Mouse (Mus musculus) lung, postnatal 0 days (tissue): ENCODE results near the gene Lrmda. TPM values are rescaled to one million over a fixed set of nuclear protein-coding genes. Genes with fewer than 3 reads are reported as not detected.

Experiments used
- ATAC-seq: fragments of 200-750 bp; cut with Nextera tagmentation; 2 replicates; pipeline ENCODE4 v1.8.0; 2017; ENCODE audit warnings: moderate library complexity
- DNase-seq: peaks from one replicate; pipeline ENCODE4 v3.0.0-alpha.2; 2016; ENCODE audit warnings: low spot score
- H3K27ac ChIP-seq: fragments of 300-500 bp; sonication (generic); 2 replicates; pipeline ENCODE4 v1.5.1; 2014; ENCODE audit warnings: antibody characterized with exemption, mild to moderate bottlenecking, low read length, mixed read lengths
- H3K27me3 ChIP-seq: fragments of 300-500 bp; sonication (generic); replicated peaks from 2 replicates; pipeline ENCODE4 v1.6.1; 2014; ENCODE audit warnings: low read length, mixed read lengths; ENCODE audit not compliant: insufficient read depth
- H3K36me3 ChIP-seq: fragments of 300-500 bp; sonication (generic); 2 replicates; pipeline ENCODE4 v1.6.1; 2014; ENCODE audit warnings: low read length, mixed read lengths; ENCODE audit not compliant: insufficient read depth
- H3K4me1 ChIP-seq: fragments of 300-500 bp; sonication (generic); 2 replicates; pipeline ENCODE4 v1.6.1; 2014; ENCODE audit warnings: antibody characterized with exemption, low read depth, low read length, mixed read lengths; ENCODE audit not compliant: insufficient read depth
- H3K4me2 ChIP-seq: fragments of 300-500 bp; sonication (generic); replicated peaks from 2 replicates; pipeline ENCODE4 v1.6.1; 2014; ENCODE audit warnings: low read depth, mild to moderate bottlenecking, low read length, moderate library complexity, mixed read lengths
- H3K4me3 ChIP-seq: fragments of 300-500 bp; sonication (generic); 2 replicates; pipeline ENCODE4 v1.5.1; 2014; ENCODE audit warnings: low read depth, low read length
- H3K9ac ChIP-seq: fragments of 300-500 bp; sonication (generic); replicated peaks from 2 replicates; pipeline ENCODE4 v1.6.1; 2014; ENCODE audit warnings: low read depth, mild to moderate bottlenecking
- H3K9me3 ChIP-seq: fragments of 300-500 bp; sonication (generic); 2 replicates; pipeline ENCODE4 v1.6.1; 2016; ENCODE audit warnings: low read length, mixed read lengths
- CTCF ChIP-seq: IDR thresholded peaks from 2 replicates; pipeline ENCODE4 v1.5.1; 2016; ENCODE audit warnings: antibody characterized with exemption, mild to moderate bottlenecking
- EP300 ChIP-seq: IDR thresholded peaks from 2 replicates; pipeline ENCODE4 v1.6.1; 2016; ENCODE audit warnings: antibody characterized with exemption, mild to moderate bottlenecking, control low read depth
- WGBS: fragments of 180-500 bp; shearing (Covaris S2); extraction: QIAGEN DNeasy Blood & Tissue Kit; methylation state at CpG from one replicate; pipeline ENCODE4 v1.1.7; 2014; 5-methylcytosine and 5-hydroxymethylcytosine counted together
- polyA plus RNA-seq: library from polyadenylated mRNA; unstranded; fragments of >200 nt; fragmentation: Nextera tagmentation; extraction: Ambion mirVana; gene quantifications from 2 replicates; pipeline ENCODE4 v1.2.1, GENCODE M21; 2015

The Lrmda gene
- polyA plus RNA-seq, 1 experiment from 2014 or later, result 0.86 TPM

DNA sequence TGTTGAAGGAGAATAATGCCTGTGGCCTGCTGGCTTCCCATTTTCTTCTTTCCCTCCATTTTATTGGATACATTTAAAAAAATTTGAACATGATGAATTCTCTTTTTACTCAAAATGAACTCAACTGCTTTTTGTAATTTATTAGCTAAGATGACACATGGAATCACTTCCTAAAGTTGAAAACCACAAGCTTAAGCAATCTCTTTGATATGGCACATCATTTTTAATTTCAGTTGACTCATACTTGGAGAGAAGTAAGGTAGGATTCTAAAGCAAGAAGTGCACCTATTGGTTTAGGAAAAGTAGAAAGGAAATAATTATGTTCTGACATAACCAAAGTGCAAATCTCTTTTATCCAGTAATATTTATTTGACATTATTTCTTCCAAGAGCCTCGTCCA, 992.5 kb downstream of the Lrmda start:
- no peak for TF ChIP-seq EP300
- TF ChIP-seq CTCF, result no peak
- no peak overlapping the region for H3K27ac ChIP-seq
- ATAC-seq (no peak), DNase-seq (no peak)
- WGBS, result 65% methylated on average over 1 of the region's 1 CpGs
- no peak overlapping the region for H3K4me2 ChIP-seq
- H3K4me3 ChIP-seq, result no peak overlapping the region
- no peak overlapping the region for H3K9ac ChIP-seq
- H3K4me1 ChIP-seq, result no peaks in the 10 kb centered on the region
- H3K9me3 ChIP-seq, result no peaks in the 10 kb centered on the region
- no peaks in the 10 kb centered on the region for H3K36me3 ChIP-seq
- H3K27me3 ChIP-seq, result no peaks in the 10 kb centered on the region

GRCm38 (mm10) chr14:23014747-23015286, 995.3 kb downstream of the Lrmda start:
- no peaks in the 10 kb centered on the region for H3K27me3 ChIP-seq
- no peak for TF ChIP-seq CTCF
- TF ChIP-seq EP300, result no peak
- no peaks in the 10 kb centered on the region for H3K36me3 ChIP-seq
- DNase-seq (peak; percentile 40), ATAC-seq (peak; percentile 58)
- H3K4me2 ChIP-seq, result no peak overlapping the region
- H3K9me3 ChIP-seq, result no peaks in the 10 kb centered on the region
- no peak overlapping the region for H3K4me3 ChIP-seq
- H3K27ac ChIP-seq, result no peak overlapping the region
- WGBS, result 39% methylated on average over 2 of the region's 2 CpGs
- no peak overlapping the region for H3K9ac ChIP-seq
- no peaks in the 10 kb centered on the region for H3K4me1 ChIP-seq

DNA sequence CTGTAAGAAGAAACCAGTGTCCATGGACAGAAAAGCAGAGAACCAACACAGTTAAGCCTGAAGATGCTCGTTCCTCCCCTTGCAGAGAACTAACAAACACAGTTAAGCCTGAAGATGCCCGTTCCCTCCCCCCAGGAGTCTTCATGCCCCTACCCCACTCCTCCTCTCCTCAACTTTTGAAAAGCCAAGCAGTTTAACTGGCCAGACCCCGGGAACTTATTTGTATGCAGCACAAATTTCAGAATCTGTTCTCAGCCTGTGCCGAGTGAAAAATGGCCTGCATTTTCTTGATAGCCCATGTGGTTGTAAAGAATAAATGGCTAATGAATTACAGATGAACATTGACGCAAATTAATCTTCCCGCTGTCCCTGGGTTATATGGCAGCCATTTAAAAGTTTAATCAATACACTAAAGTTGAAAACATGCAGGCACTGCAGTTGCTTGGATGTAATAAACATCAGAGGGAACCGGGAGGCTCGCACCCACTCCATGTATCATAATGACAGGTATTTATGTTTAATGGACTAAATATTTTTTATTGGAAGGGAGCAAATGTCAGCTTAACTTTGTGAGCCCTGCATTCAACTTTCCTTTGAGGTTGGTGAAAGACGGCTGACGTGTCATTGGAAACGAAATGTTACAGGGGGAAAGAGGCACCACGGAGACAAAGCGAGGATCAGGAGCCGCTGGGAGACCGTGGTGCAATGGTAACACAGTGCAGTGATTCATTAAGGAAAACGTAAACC, 996.0 kb downstream of the Lrmda start:
- TF ChIP-seq CTCF, result no peak
- TF ChIP-seq EP300, result no peak
- WGBS, result 44% methylated on average over 16 of the region's 16 CpGs
- H3K9ac ChIP-seq, result no peak overlapping the region
- H3K4me3 ChIP-seq, result no peak overlapping the region
- H3K9me3 ChIP-seq, result no peaks in the 10 kb centered on the region
- DNase-seq (no peak), ATAC-seq (no peak)
- no peak overlapping the region for H3K4me2 ChIP-seq
- H3K27me3 ChIP-seq, result no peaks in the 10 kb centered on the region
- H3K36me3 ChIP-seq, result no peaks in the 10 kb centered on the region
- no peaks in the 10 kb centered on the region for H3K4me1 ChIP-seq
- no peak overlapping the region for H3K27ac ChIP-seq

- Histone ChIP-seq H3K4me2 (no peak overlapping the region), H3K9ac (no peak overlapping the region), H3K4me1 (no peaks in the 10 kb centered on the region), H3K27ac (no peak overlapping the region), H3K9me3 (no peaks in the 10 kb centered on the region), H3K27me3 (no peaks in the 10 kb centered on the region), H3K4me3 (no peak overlapping the region), H3K36me3 (no peaks in the 10 kb centered on the region)
- no peak for ATAC-seq
- no peak for DNase-seq
- WGBS, result 66% methylated on average over 1 of the region's 1 CpGs
- no peak for TF ChIP-seq CTCF
- no peak for TF ChIP-seq EP300
Observed at GRCm38 (mm10) chr14:23016068-23016611, 996.6 kb downstream of the Lrmda start.

- WGBS, result 77% methylated on average over 7 of the region's 7 CpGs
Observed at GRCm38 (mm10) chr14:23041002-23041401, 1021.5 kb downstream of the Lrmda start.

DNA sequence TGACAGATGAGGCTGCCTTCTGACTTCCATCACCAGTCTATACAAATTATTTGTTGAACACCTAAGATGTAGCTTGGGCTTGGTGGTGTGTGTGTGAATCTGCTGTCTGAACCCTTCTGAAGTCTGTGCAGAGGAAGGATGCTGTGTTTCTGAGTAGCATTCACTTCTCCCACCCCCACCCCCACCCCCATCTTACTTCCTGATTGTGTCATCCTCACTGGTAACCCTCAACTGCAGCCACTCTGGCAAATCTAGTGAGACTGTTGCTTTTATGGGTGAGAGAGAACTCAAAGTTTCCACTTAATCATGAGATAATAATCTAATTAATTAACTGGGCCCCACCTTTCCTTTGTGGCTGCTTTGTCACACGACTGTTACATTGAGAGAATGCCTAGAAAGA, 1025.8 kb downstream of the Lrmda start:
- H3K4me2 ChIP-seq, result no peak overlapping the region
- ATAC-seq (no peak), DNase-seq (no peak)
- TF ChIP-seq CTCF, result no peak
- TF ChIP-seq EP300, result no peak
- H3K27me3 ChIP-seq, result no peaks in the 10 kb centered on the region
- H3K9me3 ChIP-seq, result no peaks in the 10 kb centered on the region
- H3K36me3 ChIP-seq, result no peaks in the 10 kb centered on the region
- H3K4me1 ChIP-seq, result no peaks in the 10 kb centered on the region
- H3K9ac ChIP-seq, result no peak overlapping the region
- no peak overlapping the region for H3K27ac ChIP-seq
- no peak overlapping the region for H3K4me3 ChIP-seq
- 40% methylated on average over 1 of the region's 1 CpGs for WGBS

More at GRCm38 (mm10) chr14:23041002-23041401, 1021.5 kb downstream of the Lrmda start:
- no peak overlapping the region for H3K9ac ChIP-seq
- no peaks in the 10 kb centered on the region for H3K4me1 ChIP-seq
- H3K4me3 ChIP-seq, result no peak overlapping the region
- H3K36me3 ChIP-seq, result no peaks in the 10 kb centered on the region
- ATAC-seq, result no peak
- no peak for TF ChIP-seq EP300
- TF ChIP-seq CTCF, result no peak
- no peaks in the 10 kb centered on the region for H3K27me3 ChIP-seq
- H3K9me3 ChIP-seq, result no peaks in the 10 kb centered on the region
- H3K4me2 ChIP-seq, result no peak overlapping the region
- DNase-seq, result no peak
- H3K27ac ChIP-seq, result no peak overlapping the region
